Mouse (Mus musculus) embryonic facial prominence, embryonic 15.5 days (tissue): ENCODE results near the gene Gm4707. TPM values are rescaled to one million over a fixed set of nuclear protein-coding genes. Genes with fewer than 3 reads are reported as not detected.
A peak's percentile ranks its signal among the peaks of the same experiment; 100 is the strongest.
"Not testable (repeated sequence)": the region's sequence is repeated elsewhere in the genome, so short reads cannot be mapped to it uniquely, and the experiment has no call there.

ENCODE experiments used
- ATAC-seq: fragments of 200-750 bp; cut with Nextera tagmentation; 2 replicates; pipeline ENCODE4 v1.8.0; 2017; ENCODE audit warnings: low read depth, moderate TSS enrichment; ENCODE audit not compliant: insufficient number of reproducible peaks, low FRiP score, low TSS enrichment
- H3K27ac ChIP-seq: fragments of 300-500 bp; sonication (generic); replicated peaks from 2 replicates; pipeline ENCODE4 v1.5.1; 2015; ENCODE audit warnings: mild to moderate bottlenecking, inconsistent platforms
- H3K27me3 ChIP-seq: fragments of 300-500 bp; sonication (generic); 2 replicates; pipeline ENCODE4 v1.6.1; 2015; ENCODE audit warnings: inconsistent platforms
- H3K36me3 ChIP-seq: fragments of 300-500 bp; sonication (generic); 2 replicates; pipeline ENCODE4 v1.6.1; 2015; ENCODE audit warnings: mild to moderate bottlenecking, inconsistent platforms
- H3K4me1 ChIP-seq: fragments of 300-500 bp; sonication (generic); 2 replicates; pipeline ENCODE4 v1.6.1; 2015; ENCODE audit warnings: inconsistent platforms
- H3K4me2 ChIP-seq: fragments of 300-500 bp; sonication (generic); replicated peaks from 2 replicates; pipeline ENCODE4 v1.6.1; 2015; ENCODE audit warnings: mild to moderate bottlenecking, inconsistent platforms
- H3K4me3 ChIP-seq: fragments of 300-500 bp; sonication (generic); replicated peaks from 2 replicates; pipeline ENCODE4 v1.5.1; 2015; ENCODE audit warnings: mild to moderate bottlenecking, inconsistent platforms
- H3K9ac ChIP-seq: fragments of 300-500 bp; sonication (generic); 2 replicates; pipeline ENCODE4 v1.6.1; 2015; ENCODE audit warnings: inconsistent platforms
- H3K9me3 ChIP-seq: fragments of 300-500 bp; sonication (generic); replicated peaks from 2 replicates; pipeline ENCODE4 v1.6.1; 2016; ENCODE audit warnings: inconsistent platforms
- WGBS: fragments of 180-500 bp; shearing (Covaris S2); methylation state at CpG from one replicate; pipeline ENCODE4 v1.1.7; 2015; 5-methylcytosine and 5-hydroxymethylcytosine counted together
- polyA plus RNA-seq: library from polyadenylated mRNA; unstranded; fragments of >200 nt; fragmentation: Nextera tagmentation; extraction: Ambion mirVana; gene quantifications from 2 replicates; pipeline ENCODE4 v1.2.1, GENCODE M21; 2015

The Gm4707 gene
- polyA plus RNA-seq, 1 experiment from 2014 or later, result 4.0 TPM

GRCm38 (mm10) chr17:71477481-71477880 is 17.8 kb upstream of the Gm4707 start:
- Histone ChIP-seq H3K4me3 (no peak overlapping the region), H3K36me3 (no peaks in the 10 kb centered on the region), H3K9ac (no peak overlapping the region), H3K4me2 (no peak overlapping the region), H3K27me3 (no peaks in the 10 kb centered on the region), H3K9me3 (no peaks in the 10 kb centered on the region), H3K4me1 (peaks cover 6% of the 10 kb centered on the region), H3K27ac (no peak overlapping the region)
- no peak for ATAC-seq
- 97% methylated on average over 8 of the region's 8 CpGs for WGBS

- Histone ChIP-seq H3K27me3 (no peaks in the 10 kb centered on the region), H3K9me3 (no peaks in the 10 kb centered on the region), H3K9ac (no peak overlapping the region), H3K4me3 (peak overlapping the region; percentile 94), H3K4me1 (peaks cover 6% of the 10 kb centered on the region), H3K27ac (peak overlapping the region; percentile 99; the same call in 1 of the 2 replicates), H3K36me3 (no peaks in the 10 kb centered on the region), H3K4me2 (peak overlapping the region; percentile 74)
- no peak for ATAC-seq
- WGBS, result 75% methylated on average over 7 of the region's 7 CpGs
These were observed 16.8 kb upstream of the Gm4707 start for GRCm38 (mm10) chr17:71476346-71477020.

- Histone ChIP-seq H3K9ac (peak overlapping the region; percentile 86), H3K4me1 (peaks cover 6% of the 10 kb centered on the region), H3K36me3 (no peaks in the 10 kb centered on the region), H3K9me3 (no peaks in the 10 kb centered on the region), H3K4me3 (peak overlapping the region; percentile 94), H3K27me3 (no peaks in the 10 kb centered on the region), H3K4me2 (peak overlapping the region; percentile 74), H3K27ac (peak overlapping the region; percentile 99)
- under 1% methylated on average over 31 of the region's 31 CpGs for WGBS
- peak; percentile 56 for ATAC-seq
These were observed 16.0 kb upstream of the Gm4707 start for GRCm38 (mm10) chr17:71475705-71476089.

DNA sequence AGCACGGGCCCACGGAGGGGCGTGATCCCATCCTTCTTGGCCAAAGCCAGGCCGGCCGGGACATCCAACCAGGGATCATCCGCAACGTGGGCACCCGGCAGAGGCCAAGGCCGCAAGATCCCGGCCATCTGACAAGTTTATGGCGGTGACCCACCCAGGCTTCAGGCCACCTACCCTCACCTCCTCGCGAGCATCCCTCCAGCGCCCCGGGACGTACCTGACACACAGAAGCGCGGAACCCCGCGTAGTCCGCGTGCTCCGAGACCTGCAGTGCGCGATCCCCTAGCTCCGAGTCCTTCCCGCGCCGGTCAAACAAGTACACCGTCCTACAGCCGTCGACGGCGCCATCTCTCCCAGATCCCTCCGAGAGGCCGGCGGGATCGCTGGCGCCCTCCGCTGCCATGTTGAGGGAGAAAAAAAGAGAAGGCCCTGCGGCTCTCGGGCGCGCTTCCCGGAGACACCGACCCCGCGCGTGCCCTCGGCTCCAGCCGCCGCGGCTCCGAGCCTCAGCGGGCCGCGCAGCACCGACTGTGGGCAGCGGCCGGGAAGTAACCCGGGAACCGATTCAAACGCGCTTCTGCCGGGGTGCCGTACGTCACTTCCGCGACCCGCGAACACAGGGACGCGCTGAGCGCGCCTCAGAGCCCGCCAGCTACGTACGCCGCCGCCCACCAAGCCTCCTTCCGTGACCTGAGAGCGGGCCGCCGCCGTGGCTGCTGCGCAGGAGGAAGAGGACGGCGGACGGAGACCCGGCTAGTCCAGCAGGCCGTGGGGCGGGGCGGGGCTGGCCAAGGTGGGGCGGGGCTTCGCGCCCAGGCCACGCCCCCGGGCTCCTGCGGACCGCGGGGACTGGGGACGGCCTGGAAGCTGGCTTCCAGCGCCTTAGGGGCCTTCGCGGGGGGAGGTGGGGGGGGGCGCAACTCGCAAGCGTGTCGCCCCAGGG is 15.3 kb upstream of the Gm4707 start, which contains the start of gene Smchd1:
Smchd1 (minus strand) TSS at position 582 of the 943 bp plus-strand sequence.
- Histone ChIP-seq H3K9ac (peak within 1 kb of the TSS; percentile 86), H3K4me2 (peak within 1 kb of the TSS; percentile 74), H3K27me3 (no peaks in the 10 kb centered on the region), H3K4me3 (peak within 1 kb of the TSS; percentile 94), H3K4me1 (peaks cover 6% of the 10 kb centered on the region), H3K36me3 (no peaks in the 10 kb centered on the region), H3K27ac (peak within 1 kb of the TSS; percentile 99), H3K9me3 (no peaks in the 10 kb centered on the region)
- ATAC-seq, result peak; percentile 97
- WGBS, result under 1% methylated on average over 108 of the region's 109 CpGs

DNA sequence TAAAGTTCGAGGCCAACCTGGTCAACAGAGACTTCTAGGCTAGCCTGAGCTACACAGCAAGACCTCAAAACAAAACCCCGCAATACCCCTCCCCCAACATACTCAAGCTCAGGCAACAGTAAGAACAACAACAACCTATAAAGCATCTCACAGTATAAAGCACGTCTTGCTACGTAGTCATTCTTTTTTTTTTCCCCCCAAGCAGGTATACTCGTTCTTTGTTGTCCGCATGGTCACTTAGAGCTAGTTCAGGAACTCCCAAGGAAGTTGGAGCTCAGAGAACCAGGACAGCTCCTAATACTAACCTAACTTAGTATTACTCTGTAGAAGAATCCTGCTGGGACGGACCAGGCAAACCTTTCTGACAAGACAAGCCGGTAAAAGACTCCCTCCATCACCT is 14.4 kb upstream of the Gm4707 start:
- ATAC-seq, result no peak
- H3K4me1 ChIP-seq, result peaks cover 6% of the 10 kb centered on the region
- H3K36me3 ChIP-seq, result no peaks in the 10 kb centered on the region
- no peak overlapping the region for H3K27ac ChIP-seq
- WGBS, result 13% methylated on average over 8 of the region's 8 CpGs
- H3K27me3 ChIP-seq, result no peaks in the 10 kb centered on the region
- no peaks in the 10 kb centered on the region for H3K9me3 ChIP-seq
- peak overlapping the region; percentile 86; the same call in 1 of the 2 replicates for H3K9ac ChIP-seq
- H3K4me2 ChIP-seq, result peak overlapping the region; percentile 74
- peak overlapping the region; percentile 94 for H3K4me3 ChIP-seq

DNA sequence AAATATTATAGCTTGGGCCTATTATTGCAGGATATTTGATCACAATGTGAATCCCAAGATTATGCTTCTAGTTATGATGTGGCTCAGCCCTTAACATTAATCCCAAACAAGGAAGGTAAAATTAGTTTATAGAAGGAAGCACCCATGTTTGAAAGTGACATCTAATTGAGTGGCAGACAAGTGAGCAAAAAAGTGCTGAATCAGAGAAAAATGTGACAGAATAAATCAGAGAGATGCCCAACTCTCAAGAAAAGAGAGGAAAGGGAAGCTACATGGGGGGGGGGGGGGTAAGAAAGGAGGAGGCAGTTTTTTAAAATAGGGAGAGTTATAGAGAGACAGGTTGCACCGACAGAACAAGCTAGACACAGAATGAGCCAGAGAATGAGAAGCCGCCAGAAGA is 11.5 kb upstream of the Gm4707 start:
- Histone ChIP-seq H3K27me3 (no peaks in the 10 kb centered on the region), H3K4me2 (no peak overlapping the region), H3K4me1 (peaks cover 6% of the 10 kb centered on the region), H3K9ac (no peak overlapping the region), H3K4me3 (no peak overlapping the region), H3K27ac (no peak overlapping the region), H3K36me3 (no peaks in the 10 kb centered on the region), H3K9me3 (no peaks in the 10 kb centered on the region)
- ATAC-seq, result no peak
- WGBS, result 81% methylated on average over 2 of the region's 2 CpGs

DNA sequence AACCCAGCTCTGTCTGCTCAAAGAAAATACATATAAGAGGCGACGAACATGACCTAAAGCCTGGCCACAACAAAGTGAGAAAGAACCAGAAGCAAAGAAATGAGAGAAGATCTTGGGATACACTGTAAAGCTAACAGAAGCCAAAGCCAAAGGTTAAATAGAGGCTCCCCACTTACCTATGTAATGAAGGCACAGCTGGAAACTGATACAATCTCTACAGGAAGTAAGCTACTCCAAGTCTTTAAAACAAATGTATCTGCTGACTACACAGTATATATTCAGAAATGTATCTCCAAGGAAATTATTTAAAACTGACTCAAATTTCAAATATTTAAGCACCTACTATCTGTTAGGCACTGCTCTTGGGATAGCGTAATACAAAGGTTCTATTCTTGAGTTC is 594 bp upstream of the Gm4707 start:
- Histone ChIP-seq H3K27me3 (no peaks in the 10 kb centered on the region), H3K9ac (no peak overlapping the region), H3K27ac (no peak overlapping the region), H3K4me2 (no peak overlapping the region), H3K4me3 (no peak overlapping the region), H3K36me3 (peaks cover 48% of the 10 kb centered on the region), H3K4me1 (no peaks in the 10 kb centered on the region), H3K9me3 (no peaks in the 10 kb centered on the region)
- WGBS, result 93% methylated on average over 3 of the region's 3 CpGs
- ATAC-seq, result no peak

DNA sequence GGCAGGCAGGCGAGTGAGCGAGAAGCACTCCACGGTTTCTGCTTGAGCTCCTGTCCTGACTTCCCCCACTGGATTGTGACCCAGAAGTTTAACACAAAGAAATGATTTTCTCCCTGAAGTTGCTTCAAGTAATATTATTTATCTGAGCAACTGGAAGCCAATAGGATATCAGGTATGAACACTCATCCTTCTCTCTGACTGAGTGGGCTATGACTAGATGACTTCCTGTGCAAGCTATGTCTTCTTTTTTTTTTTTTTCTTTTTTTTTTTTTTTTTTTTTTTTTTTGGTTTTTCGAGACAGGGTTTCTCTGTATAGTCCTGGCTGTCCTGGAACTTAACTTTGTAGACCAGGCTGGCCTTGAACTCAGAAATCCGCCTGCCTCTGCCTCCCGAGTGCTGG is 2.4 kb downstream of the Gm4707 start:
- 90% methylated on average over 6 of the region's 6 CpGs for WGBS
- not testable (repeated sequence) for H3K27me3 ChIP-seq, H3K27ac ChIP-seq, H3K9ac ChIP-seq, H3K4me1 ChIP-seq, H3K4me3 ChIP-seq, H3K9me3 ChIP-seq, H3K4me2 ChIP-seq, ATAC-seq
- peaks cover 35% of the 10 kb centered on the region for H3K36me3 ChIP-seq

DNA sequence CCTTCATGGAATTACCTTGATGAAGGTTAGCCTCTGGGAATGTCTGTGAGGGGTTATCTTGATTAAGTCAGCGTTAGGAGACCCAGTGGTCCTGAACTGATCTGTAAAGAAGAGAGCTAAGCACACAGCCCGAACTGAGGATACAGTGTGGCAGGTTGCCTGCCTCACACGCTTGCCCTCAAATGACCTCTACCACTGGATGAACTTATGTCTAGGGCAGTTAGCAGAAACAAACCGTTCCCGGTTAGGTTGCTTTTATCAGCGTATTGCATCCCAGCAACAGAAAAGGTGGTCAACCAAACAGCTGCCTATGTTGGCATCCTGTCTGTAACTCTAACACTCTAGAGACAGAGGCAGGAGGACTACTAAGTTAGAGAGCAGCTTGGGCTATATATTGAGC is 14.5 kb downstream of the Gm4707 start:
- Histone ChIP-seq H3K36me3 (peaks cover 39% of the 10 kb centered on the region), H3K4me3 (no peak overlapping the region), H3K4me2 (no peak overlapping the region), H3K4me1 (no peaks in the 10 kb centered on the region), H3K27ac (no peak overlapping the region), H3K27me3 (no peaks in the 10 kb centered on the region), H3K9ac (no peak overlapping the region), H3K9me3 (no peaks in the 10 kb centered on the region)
- WGBS, result 94% methylated on average over 6 of the region's 6 CpGs
- no peak for ATAC-seq

GRCm38 (mm10) chr17:71444718-71445117 is 15.0 kb downstream of the Gm4707 start:
- Histone ChIP-seq H3K9me3 (no peaks in the 10 kb centered on the region), H3K4me1 (no peaks in the 10 kb centered on the region), H3K27me3 (no peaks in the 10 kb centered on the region), H3K4me3 (no peak overlapping the region), H3K4me2 (no peak overlapping the region), H3K36me3 (peaks cover 39% of the 10 kb centered on the region), H3K9ac (no peak overlapping the region), H3K27ac (no peak overlapping the region)
- WGBS, result 82% methylated on average over 2 of the region's 2 CpGs
- ATAC-seq, result no peak

DNA sequence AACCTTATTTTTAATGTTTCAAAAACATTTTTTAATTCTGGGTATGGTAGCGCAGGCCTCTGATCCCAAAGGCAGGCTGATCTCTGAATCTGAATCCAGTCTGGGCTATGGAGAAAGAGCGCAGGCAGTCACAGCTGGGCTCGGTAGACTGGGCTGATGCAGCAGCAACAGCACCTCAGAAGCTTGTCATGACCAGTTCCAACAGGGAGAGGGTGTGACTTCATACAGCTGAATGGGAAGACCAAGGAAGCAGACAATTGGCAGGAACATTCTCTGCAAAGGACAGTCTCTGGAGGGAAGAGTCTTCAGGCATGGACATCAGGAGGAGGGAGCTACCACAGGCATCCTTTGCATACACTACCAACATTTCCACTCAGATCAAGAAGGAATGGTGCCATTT is 15.6 kb downstream of the Gm4707 start:
- H3K9me3 ChIP-seq, result no peaks in the 10 kb centered on the region
- no peak overlapping the region for H3K9ac ChIP-seq
- ATAC-seq, result no peak
- no peak overlapping the region for H3K27ac ChIP-seq
- peaks cover 39% of the 10 kb centered on the region for H3K36me3 ChIP-seq
- H3K4me1 ChIP-seq, result no peaks in the 10 kb centered on the region
- H3K27me3 ChIP-seq, result no peaks in the 10 kb centered on the region
- 85% methylated on average over 3 of the region's 3 CpGs for WGBS
- no peak overlapping the region for H3K4me2 ChIP-seq
- H3K4me3 ChIP-seq, result no peak overlapping the region
